Comparison of ENCODE assay signal across 10 mouse cellular contexts in genomic region chr13:94115476-94115875, GRCm38 (mm10). TPM values are rescaled to one million over a fixed set of nuclear protein-coding genes. Genes with fewer than 3 reads are reported as not detected.
DNase-seq lines count a peak whose midpoint lies in the region; ATAC-seq and TF ChIP-seq lines count a peak whose summit lies in the region.
"Had no signal": no experiment of that assay in that cellular context is flagged by ENCODE, and none has a peak within 500 bp of the region (broad histone marks: within the 10 kb centered on the region; RNA-seq: fewer than 3 reads in every experiment).

No protein-coding gene starts in this region.

- H3K9me3 ChIP-seq in liver, postnatal 0 days (ENCODE audit: low read length), result peaks cover 8% of the 10 kb centered on the region; the same call in 1 of the 2 replicates
- H3K9me3 ChIP-seq in liver, embryonic 12.5 days (replicated peaks), result no peaks in the 10 kb centered on the region
- H3K9me3 ChIP-seq: liver, embryonic 13.5 days had no signal

- peak; percentile 31 for DNase-seq in liver, postnatal 0 days
- DNase-seq in adrenal gland, postnatal 10 days, result peak; percentile 85
- peak; percentile 63 for DNase-seq in lung, postnatal 14 days
- DNase-seq in urinary bladder, adult 18-20 months (ENCODE audit: low spot score in 2 of 2), result no peak
- no peak for DNase-seq in layer of hippocampus, adult 2 months (ENCODE audit: low spot score in 2 of 2)
- DNase-seq: liver, embryonic 13.5 days had no signal

- no peak overlapping the region for H3K27ac ChIP-seq in liver, postnatal 0 days (ENCODE audit: low read depth)
- no peak overlapping the region for H3K27ac ChIP-seq in liver, embryonic 12.5 days
- 0 out of 2 replicates have a peak overlapping the region, but pooled peaks have one; percentile 21 for H3K27ac ChIP-seq in embryonic fibroblast, embryonic 13.5 days (ENCODE audit: insufficient read depth, low read length)
- no peak overlapping the region; the same call in 1 of the 2 replicates for H3K27ac ChIP-seq in layer of hippocampus, adult 2 months
- H3K27ac ChIP-seq: hindbrain, embryonic 10.5 days; liver, embryonic 13.5 days had no signal

- no peaks in the 10 kb centered on the region for H3K4me1 ChIP-seq in liver, postnatal 0 days (ENCODE audit: insufficient read depth)
- H3K4me1 ChIP-seq in liver, embryonic 12.5 days, result no peaks in the 10 kb centered on the region
- H3K4me1 ChIP-seq in embryonic fibroblast, embryonic 13.5 days (ENCODE audit: control insufficient read depth, insufficient read depth, low read length), result peaks cover 11% of the 10 kb centered on the region

- no peak overlapping the region for H3K4me3 ChIP-seq in liver, postnatal 0 days (ENCODE audit: low read depth, low read length)
- H3K4me3 ChIP-seq in liver, embryonic 12.5 days, result no peak overlapping the region
- no peak overlapping the region for H3K4me3 ChIP-seq in embryonic fibroblast, embryonic 13.5 days (ENCODE audit: insufficient read depth, low read length)
- H3K4me3 ChIP-seq in layer of hippocampus, adult 2 months, result no peak overlapping the region
- H3K4me3 ChIP-seq: hindbrain, embryonic 10.5 days; liver, embryonic 13.5 days had no signal

- TF ChIP-seq CTCF in liver, postnatal 0 days (IDR thresholded peaks at IDR 0.05; ENCODE audit: low read depth), result no peak
- TF ChIP-seq CTCF in embryonic fibroblast, embryonic 13.5 days (IDR thresholded peaks at IDR 0.05; ENCODE audit: borderline replicate concordance, insufficient read depth, low read length), result no peak
- TF ChIP-seq CTCF in layer of hippocampus, adult 2 months (conservative IDR thresholded peaks at IDR 0.05), result no peak

- TF ChIP-seq EP300 in liver, postnatal 0 days (IDR thresholded peaks at IDR 0.05; ENCODE audit: low read depth), result no peak

- 49% methylated on average over 4 of the region's 4 CpGs for WGBS in liver, postnatal 0 days (ENCODE audit: insufficient replicate concordance)
- 62% methylated on average over 4 of the region's 4 CpGs for WGBS in liver, embryonic 12.5 days (ENCODE audit: insufficient replicate concordance)

- no peak for ATAC-seq in liver, postnatal 0 days
- ATAC-seq in liver, embryonic 12.5 days, result no peak
- ATAC-seq in frontal cortex, adult (ENCODE audit: low TSS enrichment), result no peak

- H3K27me3 ChIP-seq in liver, postnatal 0 days (ENCODE audit: insufficient read depth, low read length), result no peaks in the 10 kb centered on the region
- H3K27me3 ChIP-seq in liver, embryonic 12.5 days (replicated peaks), result no peaks in the 10 kb centered on the region
- H3K27me3 ChIP-seq: liver, embryonic 13.5 days had no signal

- H3K4me2 ChIP-seq in liver, postnatal 0 days (ENCODE audit: low read depth, low read length), result no peak overlapping the region
- no peak overlapping the region for H3K4me2 ChIP-seq in liver, embryonic 12.5 days
- H3K4me2 ChIP-seq: liver, embryonic 13.5 days had no signal

- no peak for TF ChIP-seq POLR2A in embryonic fibroblast, embryonic 13.5 days (IDR thresholded peaks at IDR 0.05; ENCODE audit: low read depth, low read length)

- H3K36me3 ChIP-seq in liver, postnatal 0 days (replicated peaks; ENCODE audit: insufficient read depth, low read length), result 0 out of 2 replicates have a peak, but pooled peaks cover 3% of the 10 kb centered on the region
- 0 out of 2 replicates have a peak, but pooled peaks cover 3% of the 10 kb centered on the region for H3K36me3 ChIP-seq in liver, embryonic 12.5 days
- H3K36me3 ChIP-seq: liver, embryonic 13.5 days had no signal

- H3K9ac ChIP-seq in liver, postnatal 0 days (replicated peaks), result no peak overlapping the region
- H3K9ac ChIP-seq in liver, embryonic 12.5 days, result no peak overlapping the region
- H3K9ac ChIP-seq: liver, embryonic 13.5 days had no signal

RNA-seq across cellular contexts. Expression of gene Lhfpl2, which starts 57.9 kb away (rescaled TPM):
- polyA plus RNA-seq in liver, postnatal 0 days (2015; fragmentation: Nextera tagmentation; extraction: Ambion mirVana), result 4.3 and 4.6 TPM in 2 replicates
- polyA plus RNA-seq in liver, embryonic 12.5 days (2016; fragmentation: Nextera tagmentation; extraction: Ambion mirVana), result 7.1 and 8.5 TPM in 2 replicates
- 10 to 100 TPM; 29.8 to 39.6 TPM for total RNA-seq in adrenal gland, postnatal 10 days (2021)
- 40.6 and 60.3 TPM in 2 replicates for polyA plus RNA-seq in embryonic fibroblast, embryonic 13.5 days (2011; ENCODE audit: insufficient read length, low read depth, missing spikeins)
- total RNA-seq in layer of hippocampus, adult 2 months (2021), result 10 to 100 TPM; 25.1 to 26.5 TPM

Comparison
In these comparisons a context has a peak if more than half of its experiments do, and no peak if none do; other contexts are left out.
1. DNase-seq: peak in liver, postnatal 0 days (single experiment), adrenal gland, postnatal 10 days (single experiment) and lung, postnatal 14 days (single experiment); none in urinary bladder, adult 18-20 months (0 of 2) and layer of hippocampus, adult 2 months (0 of 2).